Mouse (Mus musculus) c-Kit-positive CD71-positive TER-119-positive erythroid progenitor cells, embryonic 14.5 days (primary cell): Measurements from ENCODE around the gene Apoa2.

Source experiments
- DNase-seq: peaks from one replicate; pipeline ENCODE4 v3.0.0-alpha.2; 2013; ENCODE audit warnings: low spot score

The Apoa2 gene

DNA sequence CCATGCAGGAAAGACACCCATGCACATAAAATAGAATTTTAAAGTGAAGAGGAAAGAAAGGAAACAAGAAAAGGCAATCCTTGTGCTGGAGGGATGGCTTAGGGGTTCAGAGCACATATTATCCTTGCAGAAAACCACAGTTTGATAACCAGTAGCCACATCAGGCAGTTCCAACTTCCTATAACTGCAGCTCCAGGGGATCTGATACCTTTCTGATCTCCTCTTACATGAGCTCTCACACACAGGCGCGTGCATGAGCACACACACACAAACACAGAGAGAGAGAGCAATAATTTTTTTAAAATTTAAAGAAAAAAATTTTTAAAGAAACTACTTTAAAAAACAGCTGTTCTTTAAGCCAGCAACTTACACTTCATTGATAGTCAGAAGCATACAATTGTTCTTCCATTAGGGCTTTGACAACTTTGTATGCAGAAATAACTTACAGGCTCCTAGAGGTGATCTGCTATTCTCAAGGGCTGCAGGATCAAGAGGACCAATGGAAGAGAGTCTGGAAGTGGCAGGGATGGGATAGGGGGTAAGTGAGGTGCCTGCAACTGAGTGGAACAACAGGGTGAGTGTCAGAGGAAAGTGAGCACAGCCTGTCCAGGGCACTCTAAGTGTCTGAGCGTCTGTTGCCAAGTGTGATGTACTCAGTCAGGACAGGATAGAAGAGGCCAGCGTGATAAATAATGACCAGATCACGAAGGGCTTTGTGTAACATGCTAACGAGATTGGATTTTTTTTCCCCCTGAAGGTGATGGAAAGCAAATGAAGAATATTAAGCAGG lies 19.0 kb upstream of the Apoa2 start:
- DNase-seq: no peak

DNA sequence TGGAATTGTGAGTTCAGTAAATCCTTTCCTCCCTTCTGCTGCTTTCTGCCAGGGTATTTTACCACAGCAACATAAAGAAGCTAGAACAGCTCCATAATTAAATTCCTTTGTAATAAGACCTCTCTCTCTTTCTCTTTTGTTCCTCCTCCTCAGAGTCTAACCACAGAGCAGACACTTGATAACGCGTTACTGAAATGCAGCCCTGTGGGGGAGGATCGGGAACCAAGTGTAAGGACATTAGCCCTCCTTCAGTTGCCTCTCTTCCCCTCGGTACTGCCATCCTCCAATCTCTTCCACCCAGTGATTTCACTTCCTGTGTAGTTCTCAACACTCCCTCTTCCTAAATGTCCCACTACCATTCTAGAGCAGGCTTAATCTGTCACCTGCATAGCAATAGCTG lies 15.4 kb upstream of the Apoa2 start:
- no peak for DNase-seq

DNA sequence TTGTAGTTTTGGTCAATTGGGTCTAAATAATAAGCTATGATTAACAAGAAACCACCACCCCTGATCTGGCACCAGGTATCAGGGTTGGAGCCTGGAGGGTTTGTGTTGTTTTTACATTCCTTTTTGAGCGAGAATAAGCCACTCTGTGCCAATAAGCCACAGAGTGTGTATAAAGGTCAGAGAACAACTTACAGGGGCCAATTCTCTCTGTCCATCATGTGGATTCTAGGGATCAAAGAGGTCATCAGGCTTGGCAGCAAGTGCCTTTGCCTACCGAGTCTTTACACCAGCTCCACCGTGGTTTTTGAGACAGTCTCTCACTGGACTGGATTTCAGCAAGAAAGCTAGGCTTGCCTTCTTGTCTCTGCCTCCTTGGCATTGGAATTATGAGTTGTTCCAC lies 12.0 kb upstream of the Apoa2 start:
- DNase-seq: no peak

DNA sequence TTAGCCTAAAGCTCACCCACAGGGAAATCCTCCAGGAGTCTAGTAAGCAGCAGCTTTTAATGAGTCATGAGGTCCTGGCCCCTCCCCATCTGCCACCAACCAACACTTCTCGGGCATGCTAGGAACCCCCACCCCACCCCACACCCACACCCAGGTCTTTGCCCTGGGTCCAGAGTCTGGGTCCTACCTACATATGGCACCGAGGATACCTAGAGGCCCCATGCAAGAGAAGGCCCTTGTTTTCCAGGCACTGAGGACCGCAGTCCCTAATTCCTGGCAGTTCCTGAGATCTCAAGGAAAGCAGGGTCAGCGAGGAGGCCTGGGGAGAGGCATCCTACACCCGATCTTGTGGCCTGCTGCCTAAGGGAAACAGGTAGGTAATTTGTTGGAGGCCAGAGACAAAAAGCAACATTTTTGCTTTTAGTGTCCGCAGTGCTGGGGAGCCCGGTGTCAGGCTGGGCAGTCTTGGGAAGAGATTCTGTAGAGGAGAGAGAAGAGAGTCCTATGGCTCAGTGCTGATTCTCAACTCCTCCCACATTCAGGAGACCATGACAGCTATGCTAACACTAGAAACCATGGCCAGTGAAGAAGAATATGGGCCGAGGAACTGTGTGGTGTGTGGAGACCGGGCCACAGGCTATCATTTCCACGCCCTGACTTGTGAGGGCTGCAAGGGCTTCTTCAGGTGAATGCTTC lies 10.9 kb upstream of the Apoa2 start, which contains the start of gene Nr1i3:
Gene Nr1i3, plus strand, starts transcription at position 170 of the 696 bp plus-strand sequence.
- DNase-seq: no peak

DNA sequence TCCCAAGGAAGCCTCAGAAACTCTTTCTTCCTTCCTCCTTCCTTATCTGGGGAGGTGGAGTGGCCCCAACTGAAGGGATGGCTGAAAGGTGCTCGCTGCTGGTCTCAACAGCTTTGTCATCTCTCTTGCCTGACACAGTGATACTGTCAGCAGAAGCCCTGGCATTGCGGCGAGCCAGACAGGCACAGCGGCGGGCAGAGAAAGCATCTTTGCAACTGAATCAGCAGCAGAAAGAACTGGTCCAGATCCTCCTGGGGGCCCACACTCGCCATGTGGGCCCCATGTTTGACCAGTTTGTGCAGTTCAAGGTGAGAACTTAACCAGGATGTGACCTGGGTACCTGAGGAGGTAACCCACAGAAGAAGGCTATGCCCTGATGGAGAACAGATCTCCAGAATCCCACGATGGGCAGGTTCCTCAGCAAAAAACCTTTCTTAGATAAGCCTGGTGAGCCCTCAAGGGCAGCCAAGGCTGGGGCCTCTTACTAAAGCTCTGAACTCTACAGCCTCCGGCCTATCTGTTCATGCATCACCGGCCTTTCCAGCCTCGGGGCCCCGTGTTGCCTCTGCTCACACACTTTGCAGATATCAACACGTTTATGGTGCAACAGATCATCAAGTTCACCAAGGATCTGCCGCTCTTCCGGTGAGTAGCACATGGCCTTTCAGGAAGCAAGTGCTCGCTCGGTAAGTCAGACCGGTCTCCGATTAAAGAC lies 8.5 kb upstream of the Apoa2 start:
- no peak for DNase-seq

DNA sequence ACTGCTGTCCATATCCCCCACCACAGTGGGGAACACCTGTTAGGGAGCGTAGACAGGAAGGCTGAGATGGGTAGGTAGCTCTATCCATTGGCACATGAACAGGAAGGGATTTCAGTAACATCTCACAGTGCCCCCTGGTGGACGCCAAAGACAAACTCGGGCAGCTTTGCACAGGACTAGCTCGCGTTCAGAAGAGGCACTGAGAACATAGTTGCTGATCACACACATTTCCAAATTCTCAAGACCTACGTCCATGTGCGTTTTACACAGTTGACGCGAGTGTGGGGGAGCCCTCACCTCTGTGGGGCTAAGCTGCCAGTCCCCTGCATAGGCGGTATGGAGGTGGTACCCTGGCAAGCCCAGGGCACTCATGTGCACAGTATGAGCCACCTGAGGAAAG lies 4.0 kb upstream of the Apoa2 start:
- DNase-seq: peak; percentile 88

DNA sequence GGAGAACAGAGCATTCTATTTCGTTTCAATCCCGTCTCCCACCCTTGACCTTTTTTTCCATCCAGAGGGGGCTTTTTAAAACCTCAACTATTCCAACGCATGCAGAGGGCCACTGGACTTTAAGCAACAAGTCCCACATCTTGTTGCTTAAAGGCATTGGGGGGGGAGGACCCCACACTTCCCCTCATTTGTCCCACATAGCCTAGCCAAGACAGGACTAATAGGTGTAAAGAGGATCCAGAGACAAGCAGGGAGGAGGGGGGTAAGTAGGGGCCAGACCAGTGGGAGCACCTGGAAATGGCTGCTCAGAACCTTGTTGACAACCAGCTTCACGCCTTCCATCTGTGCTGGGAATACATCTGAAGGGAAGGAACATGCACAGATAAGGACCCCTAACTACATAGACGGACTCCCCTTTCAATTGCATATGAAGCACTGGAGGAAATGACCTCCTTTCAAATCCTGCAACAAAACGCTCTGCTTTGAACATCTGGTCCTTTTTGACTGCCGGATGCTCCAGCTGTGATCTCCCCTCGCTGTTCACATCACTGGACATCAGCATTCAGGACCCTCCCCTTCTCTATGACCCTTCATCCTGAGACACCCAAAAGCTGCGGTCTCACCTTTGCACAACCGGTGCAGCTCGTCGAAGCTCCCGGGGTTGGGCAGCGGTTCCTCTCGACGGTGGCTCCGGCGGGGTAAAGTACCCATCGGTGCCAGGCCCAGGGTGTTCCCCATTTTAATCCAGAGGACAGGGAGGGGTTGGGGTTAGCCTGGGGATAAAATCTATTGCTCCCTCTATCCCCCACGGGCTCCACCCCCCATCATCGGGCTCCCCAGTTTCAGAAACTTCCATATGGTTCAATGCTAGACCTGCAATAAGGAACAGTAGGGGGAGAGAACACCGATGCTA lies 3.3 kb upstream of the Apoa2 start:
- peak; percentile 25 for DNase-seq

DNA sequence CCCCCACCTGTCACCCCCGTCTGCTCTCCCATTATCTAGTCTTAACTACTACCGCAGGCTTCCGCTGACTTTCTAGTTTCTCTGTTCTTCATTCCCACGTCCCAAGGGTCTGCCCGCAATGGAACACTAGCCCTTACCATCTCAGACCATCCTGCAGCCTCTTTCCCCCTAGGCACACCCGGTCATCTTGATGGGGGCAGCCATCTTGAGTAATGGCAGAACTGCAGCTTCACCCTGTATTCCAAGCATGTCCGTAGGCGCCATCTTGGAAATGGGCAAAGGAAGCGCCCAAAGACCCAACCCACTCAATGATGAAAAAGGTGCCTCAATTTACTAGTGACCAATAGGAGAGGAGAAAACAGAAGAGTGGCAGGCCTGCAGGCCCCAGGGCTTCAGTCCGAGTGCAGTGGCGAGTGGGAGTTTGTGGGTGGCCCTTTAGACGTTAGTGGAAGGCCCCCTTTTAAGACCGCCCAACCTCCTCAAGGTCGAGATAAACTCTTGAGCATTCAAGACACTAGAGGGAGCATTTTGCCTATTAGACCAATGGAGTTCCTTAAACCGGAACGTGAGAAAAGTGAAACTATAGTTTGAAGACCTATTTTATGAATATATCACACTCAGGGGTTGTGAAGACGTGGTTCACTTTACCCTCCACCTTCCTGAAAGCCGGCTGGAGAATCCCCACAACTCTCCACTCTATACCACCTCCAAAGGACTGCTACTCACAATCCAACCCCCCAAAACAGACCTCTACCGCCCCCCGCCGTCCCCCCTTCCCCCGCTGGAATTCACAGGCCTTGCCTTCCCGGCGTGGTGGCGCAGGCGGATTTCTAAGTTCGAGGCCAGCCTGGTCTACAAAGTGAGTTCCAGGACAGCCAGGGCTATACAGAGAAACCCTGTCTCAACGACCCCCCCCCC lies 2.4 kb upstream of the Apoa2 start, which contains the start of gene Tomm40l:
Gene Tomm40l, minus strand, starts transcription at position 277 of the 918 bp plus-strand sequence.
- peak; percentile 96 for DNase-seq

DNA sequence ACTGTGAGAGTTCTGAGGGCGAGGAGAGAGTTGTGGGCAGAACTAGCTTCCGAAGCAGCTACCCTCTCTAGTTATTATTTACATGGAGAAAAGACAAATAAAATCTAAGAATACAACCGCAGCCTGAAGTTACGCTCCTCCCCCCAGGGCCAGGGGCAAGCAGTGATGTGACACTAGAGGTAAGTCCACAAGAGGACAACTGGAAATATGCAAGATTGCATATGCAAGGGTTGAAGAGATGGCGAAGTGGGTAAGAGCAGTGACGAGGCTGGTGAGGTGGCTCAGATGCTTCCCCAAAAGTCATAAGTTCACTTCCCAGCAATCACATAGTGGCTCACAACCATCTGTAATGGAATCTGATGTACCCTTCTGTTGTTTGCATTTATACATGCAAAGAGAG lies 1.7 kb upstream of the Apoa2 start:
- no peak for DNase-seq

DNA sequence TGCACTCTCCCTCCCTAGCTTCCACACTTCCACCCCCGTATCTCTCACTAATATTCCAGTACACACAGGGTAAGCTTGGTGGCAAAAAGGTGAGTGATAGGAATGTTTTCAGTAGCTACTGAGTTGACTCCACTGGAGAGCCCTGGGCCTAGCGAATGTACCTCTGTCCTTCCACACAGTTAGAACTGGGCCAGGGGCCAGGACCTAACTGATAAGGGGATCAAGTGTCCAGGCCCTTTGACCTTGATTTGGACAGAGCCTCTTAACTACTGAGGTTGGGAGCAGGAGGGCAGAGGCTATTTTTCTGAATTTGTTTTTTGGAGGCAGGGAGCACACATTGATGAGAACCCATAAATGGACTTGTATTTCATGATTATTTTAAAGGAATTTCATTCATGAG lies 1.1 kb upstream of the Apoa2 start:
- no peak for DNase-seq

DNA sequence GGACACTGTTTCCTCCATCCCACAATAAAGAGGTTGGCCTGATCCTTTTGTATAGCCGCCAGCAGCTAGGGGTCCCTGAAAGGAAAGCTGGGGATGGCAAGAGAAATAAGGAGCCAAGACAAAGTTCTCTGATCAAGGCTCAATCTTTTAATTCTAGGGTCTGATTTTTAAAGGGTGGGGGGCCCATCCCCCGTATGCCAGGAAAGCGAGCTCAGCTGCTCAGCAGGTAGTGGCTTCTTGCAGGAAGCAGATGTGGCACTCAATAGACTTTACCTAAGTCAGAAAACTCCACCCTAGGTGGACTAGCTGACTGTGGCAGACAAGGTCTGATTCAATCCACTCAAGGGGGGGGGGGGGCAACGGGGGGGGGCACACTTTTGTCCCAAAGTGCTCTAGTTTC lies 1.9 kb downstream of the Apoa2 start:
- DNase-seq: no peak

DNA sequence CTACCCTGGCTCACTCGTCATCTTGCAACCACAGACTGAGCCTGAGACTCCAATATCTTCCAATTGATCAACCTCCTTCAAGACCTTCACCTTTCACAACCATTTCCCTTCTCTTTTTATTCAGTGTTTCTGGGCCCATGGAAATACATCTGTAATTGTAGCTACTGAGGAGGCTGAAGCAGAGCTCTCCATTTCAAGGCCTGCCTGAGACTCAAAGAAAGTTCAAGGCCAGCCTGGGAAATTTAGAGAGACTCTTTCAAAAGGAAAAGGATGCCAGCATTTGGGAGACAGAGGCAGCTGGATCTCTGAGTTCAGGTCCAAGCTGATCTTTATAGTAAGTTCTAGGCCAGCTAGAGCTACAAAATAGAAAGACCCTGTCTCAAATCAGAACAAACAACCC lies 3.0 kb downstream of the Apoa2 start:
- DNase-seq: no peak

DNA sequence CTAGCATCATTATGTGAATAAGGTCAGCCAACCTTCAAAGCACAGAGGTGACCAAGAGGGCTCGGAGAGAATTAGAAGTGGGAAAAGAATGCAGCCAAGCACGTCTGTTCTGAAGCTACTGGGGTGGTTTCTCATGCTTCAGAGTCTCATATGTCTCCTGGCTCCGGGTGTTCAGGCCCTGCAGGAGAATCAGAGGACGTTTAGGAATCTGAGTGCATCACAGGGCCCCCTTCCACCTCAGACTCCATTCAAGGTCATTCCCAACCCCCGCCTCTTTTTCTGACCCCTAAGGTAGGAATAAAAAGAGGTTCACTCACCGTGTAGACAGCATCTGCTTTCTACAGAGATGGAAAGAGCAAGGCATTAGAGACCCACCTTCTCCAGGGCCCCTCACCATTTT lies 4.9 kb downstream of the Apoa2 start:
- DNase-seq: no peak

DNA sequence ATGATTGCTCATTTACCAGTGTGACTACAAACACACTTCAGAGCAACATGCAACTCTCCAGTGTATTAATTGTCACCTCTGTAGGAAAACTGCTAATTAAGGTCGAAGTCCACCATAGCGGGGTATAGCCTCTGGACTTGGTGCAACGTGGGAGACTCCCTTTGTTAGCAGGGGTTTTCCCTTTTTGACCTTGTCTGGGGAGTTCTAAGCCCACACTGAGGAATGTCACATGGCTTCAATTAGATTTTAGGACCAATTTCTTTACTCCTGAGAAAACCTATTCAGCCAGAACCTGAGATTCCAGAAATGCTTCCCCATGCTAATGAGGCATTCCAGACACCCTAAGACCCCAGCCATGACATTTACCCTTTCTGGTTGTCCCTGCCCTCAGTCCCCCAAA lies 5.4 kb downstream of the Apoa2 start:
- no peak for DNase-seq

DNA sequence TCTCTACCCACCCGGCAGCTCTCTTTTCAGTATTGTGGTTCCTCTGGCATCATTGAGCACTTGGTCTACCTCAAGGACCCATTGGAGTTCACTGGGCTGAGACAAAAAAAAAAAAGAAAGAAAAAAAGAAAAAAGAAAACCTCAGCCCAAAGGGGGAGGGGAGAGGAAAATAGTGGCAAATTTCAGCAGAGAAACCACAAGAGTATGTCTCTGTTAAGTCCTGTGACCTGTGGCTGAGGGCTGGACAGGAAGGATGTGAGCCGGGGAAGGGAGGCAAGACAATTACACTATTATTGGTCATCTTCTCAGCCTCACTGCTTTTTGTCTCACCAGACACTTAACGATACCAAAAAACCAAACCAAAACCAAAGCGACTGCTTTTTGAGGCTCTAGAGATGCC lies 7.0 kb downstream of the Apoa2 start:
- DNase-seq: no peak

DNA sequence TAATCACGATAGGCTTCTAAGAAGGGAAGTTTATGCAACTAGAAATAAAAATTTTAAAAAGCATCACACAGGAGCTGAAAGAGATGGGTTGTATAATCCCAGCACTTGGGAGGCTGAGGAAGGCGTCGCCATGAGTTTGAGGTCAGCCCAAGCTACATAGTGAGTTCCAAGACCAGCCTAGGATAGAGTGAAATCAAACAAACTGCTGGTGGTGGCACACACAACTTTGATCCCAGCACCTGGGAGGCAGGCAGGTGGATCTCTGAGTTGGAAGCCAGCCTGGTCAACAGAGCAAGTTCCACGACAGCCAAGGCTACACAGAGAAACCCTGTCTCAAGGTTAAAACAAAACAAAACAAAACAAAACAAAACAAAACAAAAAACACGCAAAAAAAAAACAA lies 7.5 kb downstream of the Apoa2 start:
- DNase-seq: no peak

DNA sequence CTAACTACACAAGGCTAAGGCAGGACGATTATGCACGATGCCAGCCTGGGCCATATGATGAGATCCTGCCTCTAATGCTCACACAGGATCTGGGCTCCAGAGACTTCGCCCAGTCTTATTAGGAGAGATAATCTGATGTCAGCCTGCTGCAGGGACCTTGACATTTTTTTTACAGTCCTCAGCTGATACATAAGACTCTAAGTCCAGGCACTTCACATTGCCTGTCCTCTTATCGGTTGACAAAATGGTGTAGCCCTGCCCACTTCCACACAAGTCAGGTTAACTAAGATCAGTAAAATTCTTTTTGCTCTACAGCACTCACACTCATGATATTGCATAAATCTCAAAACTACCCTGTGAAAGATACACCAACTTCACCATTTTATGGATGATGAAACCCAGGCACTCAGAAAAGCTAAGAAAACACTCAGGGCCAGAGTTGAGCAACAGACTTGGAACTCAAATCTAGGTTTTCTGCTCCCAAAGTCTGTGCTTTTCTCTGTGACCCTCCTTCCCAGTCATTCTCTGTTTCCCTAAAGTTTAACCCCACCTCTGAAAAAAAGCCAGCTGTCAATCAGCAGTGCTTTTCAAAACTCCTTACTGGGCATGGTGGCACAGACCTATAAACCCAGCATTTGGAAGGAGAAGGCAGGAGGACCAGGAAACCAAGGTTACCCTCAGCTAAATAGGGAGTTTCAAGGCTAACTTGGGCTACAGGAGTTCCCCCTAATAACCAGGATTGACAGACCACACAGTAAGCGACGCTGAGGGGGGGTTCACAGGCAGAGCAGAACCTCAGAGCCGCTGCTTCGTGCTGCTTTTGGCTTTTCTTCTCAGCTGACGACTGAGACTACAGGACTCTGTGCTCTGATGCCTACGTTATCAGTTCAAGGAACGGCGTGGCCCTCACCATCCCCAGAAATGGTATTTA lies 8.2 kb downstream of the Apoa2 start:
- DNase-seq: peak; percentile 47

DNA sequence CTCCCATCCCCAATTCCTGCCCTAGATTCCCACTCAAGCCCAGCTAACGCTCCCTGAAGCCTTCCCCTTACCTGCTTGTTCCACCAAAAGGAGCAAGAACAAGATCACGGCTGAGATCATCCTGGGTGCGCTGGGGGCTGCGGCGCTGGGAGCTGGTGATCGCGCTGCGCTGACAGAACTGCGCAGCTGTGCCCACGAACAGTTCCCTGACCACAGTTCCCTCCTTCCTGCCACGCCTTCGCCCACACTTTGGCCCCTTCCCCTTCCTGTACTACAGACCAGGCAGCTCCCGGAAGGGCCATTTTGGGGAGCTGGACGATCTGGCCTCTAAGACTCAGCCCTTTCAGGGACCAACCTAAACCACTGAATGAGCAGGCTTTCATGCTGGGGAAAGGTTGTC lies 9.3 kb downstream of the Apoa2 start, which contains the start of gene Fcer1g:
Gene Fcer1g, minus strand, starts transcription at position 240 of the 400 bp plus-strand sequence.
- DNase-seq: no peak

DNA sequence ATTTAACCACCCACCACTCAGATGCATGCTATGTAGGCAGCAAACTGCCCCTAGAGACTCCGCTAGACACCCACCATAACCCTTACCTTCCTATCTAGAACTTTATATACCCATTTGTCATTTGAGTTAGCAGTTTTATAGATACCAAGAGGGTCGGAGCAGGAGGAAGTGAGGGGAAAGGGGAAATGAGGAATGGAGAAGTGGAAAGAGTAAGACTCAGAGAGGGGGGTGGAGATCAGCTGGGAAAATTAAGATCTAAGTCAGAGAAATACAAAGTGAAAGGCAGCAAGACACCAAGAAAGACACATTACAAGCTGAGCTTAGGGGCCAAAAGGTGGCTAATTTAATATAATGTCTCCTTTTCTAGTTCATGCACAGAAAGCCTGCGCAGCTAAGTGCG lies 9.7 kb downstream of the Apoa2 start:
- DNase-seq: no peak

DNA sequence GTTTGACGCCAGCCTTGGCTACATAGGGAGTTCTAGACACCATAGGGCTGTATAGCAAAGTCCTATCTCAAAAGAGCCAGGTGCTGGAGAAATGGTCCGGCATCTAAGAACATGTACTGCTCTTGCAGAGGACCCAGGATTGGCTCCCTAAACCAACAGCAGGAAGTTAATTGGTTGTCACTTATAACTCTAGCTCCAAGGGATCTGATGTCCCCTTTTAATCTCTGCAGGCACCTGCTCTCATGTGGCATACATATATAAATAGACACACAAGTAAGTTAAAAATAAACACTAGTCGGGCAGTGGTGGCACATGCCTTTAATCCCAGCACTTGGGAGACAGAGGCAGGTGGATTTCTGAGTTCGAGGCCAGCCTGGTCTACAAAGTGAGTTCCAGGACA lies 10.9 kb downstream of the Apoa2 start:
- DNase-seq: no peak
